Mouse (Mus musculus) large intestine, adult 2 months (tissue): ENCODE results near the gene Apol11b. TPM values are rescaled to one million over a fixed set of nuclear protein-coding genes. Genes with fewer than 3 reads are reported as not detected.

Experiments
- polyA plus RNA-seq: library from polyadenylated mRNA; depleted of rRNA; stranded (reverse); fragments of >200 nt; gene quantifications from 2 replicates; pipeline ENCODE4 v1.2.3, GENCODE M21; 2012; rRNA removed

The Apol11b gene
- polyA plus RNA-seq, 1 experiment = 0.21 TPM

Other genes starting within 250 kb of the Apol11b start
- 43.7 and 83.1 TPM in 2 replicates for gene Apol7a, start 244.2 kb downstream of the Apol11b start, polyA plus RNA-seq
- 22.6 and 91.1 TPM in 2 replicates for gene Apol9a, start 232.2 kb downstream of the Apol11b start, polyA plus RNA-seq
- gene Apol7b, start 195.8 kb downstream of the Apol11b start, polyA plus RNA-seq = 0.63 and 1.4 TPM in 2 replicates
- 94.4 and 159 TPM in 2 replicates for gene Apol10a, start 166.2 kb downstream of the Apol11b start, polyA plus RNA-seq
- gene Apol11a, start 135.0 kb downstream of the Apol11b start, polyA plus RNA-seq = 0.11 and 0.21 TPM in 2 replicates
- gene Apol7c, start 110.0 kb downstream of the Apol11b start, polyA plus RNA-seq = 24.7 and 45.8 TPM in 2 replicates
- not detected in 2 replicates for gene 1700025B11Rik, start 81.4 kb downstream of the Apol11b start, polyA plus RNA-seq
- 0.88 and 0.93 TPM in 2 replicates for gene Apol10b, start 47.2 kb downstream of the Apol11b start, polyA plus RNA-seq
- gene Gm36245, start 44.0 kb downstream of the Apol11b start, polyA plus RNA-seq = not detected in 2 replicates
- gene Apol7e, start 55.6 kb upstream of the Apol11b start, polyA plus RNA-seq = 3.0 and 6.7 TPM in 2 replicates
- gene Apol9b, start 85.8 kb upstream of the Apol11b start, polyA plus RNA-seq = 16.8 and 44.4 TPM in 2 replicates
- 0.04 TPM in 1 of 2 replicates, not detected in the other for gene Apol8, start 113.7 kb upstream of the Apol11b start, polyA plus RNA-seq
- gene Myh9, start 198.9 kb upstream of the Apol11b start, polyA plus RNA-seq = 49.7 and 78.1 TPM in 2 replicates